Mouse (Mus musculus): ENCODE measurements around the gene Evi5l. TPM values are rescaled to one million over a fixed set of nuclear protein-coding genes. Genes with fewer than 3 reads are reported as not detected.

Evi5l gene
- 10 to 100 TPM; 12.1 to 12.3 TPM for total RNA-seq (2021)
- long read RNA-seq, experiment 1, partial matches to known transcripts: 1 of 9 reads
- long read RNA-seq, experiment 1, other reads (novel, unspliced or antisense): 5 of 9 reads
- long read RNA-seq, experiment 2, partial matches to known transcripts: 1 of 5 reads
- long read RNA-seq, experiment 2, other reads (novel, unspliced or antisense): 2 of 5 reads

- peak; percentile 98 to 99 for DNase-seq
- intact Hi-C loops (cut with DNase I): loop anchor here (5.0 kb wide), 2 partner anchors 71 to 161 kb away; partner anchors contain the start of genes Ccl25, Elavl1, Gm49320 and Map2k7
These were observed at the start of gene Evi5l for GRCm38 (mm10) chr8:4165852-4166751. Gene Evi5l, plus strand, starts transcription at chr8:4166567.

GRCm38 (mm10) chr8:4133798-4134197, 32.6 kb upstream of the Evi5l start, which contains the start of gene Cd209g:
Gene Cd209g, plus strand, starts transcription at chr8:4134098.
- intact Hi-C loops (cut with DNase I): no loop called here
- DNase-seq: no peak

DNA sequence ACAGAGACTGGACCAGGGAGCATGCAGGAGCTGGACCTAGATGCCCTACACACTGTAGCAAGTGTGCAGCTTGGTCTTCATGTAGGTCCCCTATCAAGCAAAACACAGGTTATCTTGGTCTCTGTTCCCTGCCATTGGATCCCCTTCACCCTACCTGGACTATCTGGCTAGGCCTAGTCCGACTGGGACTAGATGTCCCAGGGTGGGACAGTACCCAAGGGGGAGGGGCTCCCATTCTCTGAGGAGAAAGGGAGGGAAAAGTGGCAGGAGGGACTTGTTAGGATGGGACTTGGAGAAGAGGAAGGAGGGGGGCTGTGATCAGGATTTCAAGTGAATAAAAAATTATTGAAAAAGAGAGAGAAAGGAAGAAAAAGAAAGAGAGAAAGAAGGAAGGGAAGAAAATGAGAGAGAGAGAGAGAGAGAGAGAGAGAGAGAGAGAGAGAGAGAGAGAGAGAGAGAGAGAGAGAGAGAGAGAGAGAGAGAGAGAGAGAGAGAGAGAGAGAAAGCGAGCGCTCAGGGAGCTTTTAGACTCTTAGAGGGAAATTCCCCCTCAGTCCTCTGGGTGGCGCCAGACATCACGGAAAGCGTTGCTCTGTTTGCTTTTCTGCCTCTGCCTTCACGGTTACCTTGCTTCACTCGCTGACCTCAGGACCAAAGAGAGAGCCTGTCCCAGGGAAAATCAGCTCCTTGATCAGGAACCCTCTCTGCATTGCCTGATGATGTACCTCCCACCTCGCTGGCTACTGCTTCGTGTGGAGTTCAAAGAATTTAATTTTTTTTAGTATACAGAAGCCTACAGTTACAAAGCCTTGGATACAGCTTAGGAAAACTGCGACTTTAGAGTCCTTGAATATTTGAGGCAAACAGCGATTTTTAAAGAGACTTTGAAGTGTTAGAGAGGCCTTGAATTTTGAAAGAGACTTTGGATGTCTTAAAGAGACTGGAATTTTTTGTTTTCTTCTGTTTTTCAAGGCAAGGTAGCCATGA, 26.4 kb upstream of the Evi5l start:
- intact Hi-C loops (cut with DNase I): loop anchor here (5.0 to 10.0 kb wide), 4 partner anchors 117 to 447 kb away; partner anchors contain the start of gene Ctxn1

DNA sequence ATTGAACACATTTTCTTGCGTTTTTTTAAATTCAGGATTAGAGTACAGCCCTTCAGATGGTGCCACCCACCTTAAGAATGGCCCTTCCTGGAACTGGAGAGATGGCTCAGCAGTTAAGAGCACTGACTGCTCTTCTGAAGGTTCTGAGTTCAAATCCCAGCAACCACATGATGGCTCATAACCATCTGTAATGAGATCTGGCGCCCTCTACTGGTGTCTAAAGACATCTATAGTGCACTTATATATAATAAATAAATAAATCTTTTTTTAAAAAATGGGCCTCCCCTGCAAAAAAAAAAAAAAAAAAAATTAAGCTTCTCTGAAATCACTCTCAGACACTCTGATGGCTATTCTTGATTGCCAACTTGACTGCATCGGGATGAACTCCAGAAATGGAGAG, 24.6 kb upstream of the Evi5l start:
- DNase-seq: no peak
- intact Hi-C loops (cut with DNase I): loop anchor here (5.0 to 10.0 kb wide), 4 partner anchors 116 to 446 kb away; partner anchors contain the start of gene Ctxn1

More for the DNA sequence above, 26.4 kb upstream of the Evi5l start:
- peak; percentile 48 to 54 for DNase-seq

GRCm38 (mm10) chr8:4147272-4147671, 19.1 kb upstream of the Evi5l start:
- intact Hi-C loops (cut with DNase I): loop anchor here (10.0 kb wide), 1 partner anchor 238 kb away; no protein-coding TSS in a partner anchor
- DNase-seq: no peak

- intact Hi-C loops (cut with DNase I): no loop called here
- no peak for DNase-seq
These were observed 11.5 kb upstream of the Evi5l start for GRCm38 (mm10) chr8:4154878-4155277.

DNA sequence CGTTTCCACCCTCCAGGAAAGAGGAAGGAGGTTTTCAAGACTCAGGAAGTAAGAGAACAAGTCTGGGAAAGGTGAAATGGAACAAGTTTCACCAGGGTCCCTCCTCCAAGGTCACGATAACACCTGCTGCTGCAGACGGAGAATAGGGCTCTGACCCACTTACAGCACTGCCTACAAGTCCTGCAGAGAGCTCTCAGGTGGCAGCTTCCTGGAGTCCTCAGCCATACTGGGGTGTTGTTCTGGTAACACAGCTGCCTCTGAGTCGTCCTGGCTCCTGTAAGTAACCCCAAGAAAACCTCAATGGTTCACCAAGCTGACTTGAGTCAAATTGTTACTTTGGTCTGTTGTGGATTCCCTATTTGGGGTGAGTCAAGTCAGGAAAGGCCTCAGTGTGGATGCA, 3.6 kb upstream of the Evi5l start:
- intact Hi-C loops (cut with DNase I): no loop called here
- DNase-seq: no peak

DNA sequence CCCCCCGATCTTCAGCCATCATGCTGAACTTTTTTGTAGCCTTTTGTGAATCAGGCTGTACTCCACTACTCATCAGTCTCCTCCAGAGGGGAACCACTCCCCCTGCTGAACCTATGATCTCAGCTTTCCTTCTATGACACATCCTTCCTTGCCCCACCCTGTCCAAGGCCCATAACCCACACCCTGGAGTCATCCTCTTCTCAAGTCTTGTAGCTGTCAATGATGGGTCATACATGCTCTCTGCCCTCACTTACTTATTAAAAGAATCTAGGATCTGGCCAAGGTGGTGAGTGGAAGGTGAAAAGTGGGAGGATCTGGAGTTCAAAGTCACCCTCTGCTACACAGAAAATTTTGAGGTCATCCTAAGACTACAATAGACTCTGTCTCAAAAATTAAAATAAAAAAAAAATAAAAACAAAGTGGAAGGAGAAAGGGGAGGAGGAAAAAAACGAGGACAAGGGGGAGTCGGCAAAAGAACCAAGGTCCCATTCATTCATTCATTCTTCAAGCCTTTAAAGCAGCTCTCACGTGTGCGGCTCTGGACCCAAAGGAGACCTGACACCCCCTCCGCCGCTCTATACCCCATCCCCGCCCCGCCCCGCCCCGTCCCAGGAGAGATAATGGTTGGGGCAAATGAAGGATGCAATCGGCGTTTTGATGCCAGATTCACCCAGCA, 1.1 kb upstream of the Evi5l start:
- no peak for DNase-seq
- intact Hi-C loops (cut with DNase I): loop anchor here (5.0 kb wide), 2 partner anchors 72 to 162 kb away; partner anchors contain the start of genes Ccl25, Elavl1, Gm49320 and Map2k7

DNA sequence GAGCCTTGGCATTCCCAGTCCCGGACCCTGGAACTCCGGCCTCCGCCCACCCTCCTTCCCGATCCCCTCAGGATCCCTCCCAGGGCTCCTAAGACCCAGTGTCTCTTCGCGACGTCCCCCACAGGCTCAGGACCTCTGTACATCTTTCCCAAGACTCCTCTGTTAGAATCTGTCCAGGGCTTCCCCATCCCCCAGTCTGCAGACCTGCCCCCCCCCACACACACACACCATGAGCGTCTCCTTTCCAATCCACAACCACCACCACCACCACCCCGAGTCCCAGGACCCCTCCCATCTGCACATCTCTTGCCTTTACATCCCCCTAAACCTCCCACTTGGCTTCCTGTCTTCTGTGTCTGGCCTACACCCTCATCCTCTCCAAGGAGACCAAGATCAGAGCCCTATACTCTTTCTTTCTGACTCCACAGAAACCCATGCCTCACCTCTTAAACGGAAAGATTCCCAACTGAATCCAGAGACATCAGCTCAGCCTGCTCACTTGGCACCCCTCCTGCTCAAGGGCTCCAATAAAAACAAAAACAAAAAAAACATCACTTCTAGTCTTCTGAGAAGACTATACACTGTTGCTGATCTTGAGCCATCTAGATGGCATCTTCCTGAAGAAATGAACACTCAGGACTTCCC, 636 bp downstream of the Evi5l start:
- DNase-seq: no peak
- intact Hi-C loops (cut with DNase I): loop anchor here (5.0 kb wide), 2 partner anchors 70 to 160 kb away; partner anchors contain the start of genes Ccl25, Elavl1, Gm49320 and Map2k7

DNA sequence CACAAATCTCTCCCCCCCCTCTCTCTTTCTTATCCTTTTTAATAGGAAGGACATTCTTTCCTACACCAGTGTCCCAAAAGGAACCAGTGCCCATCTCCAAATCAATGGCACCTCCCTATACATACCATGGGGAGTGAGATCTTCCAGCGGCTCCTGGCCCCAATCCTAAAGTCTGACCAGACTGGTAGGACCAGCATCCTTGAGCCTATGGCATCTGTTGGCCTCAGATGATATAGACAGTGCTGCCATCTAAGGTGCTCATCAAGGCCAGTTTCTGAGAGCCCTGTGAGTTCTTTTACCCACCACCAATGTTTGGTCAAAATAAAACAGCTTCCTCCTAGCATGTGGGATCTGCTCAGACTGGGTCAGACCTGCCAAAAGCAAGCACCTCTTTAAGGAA, 1.6 kb downstream of the Evi5l start:
- no peak for DNase-seq
- intact Hi-C loops (cut with DNase I): loop anchor here (5.0 kb wide), 2 partner anchors 69 to 159 kb away; partner anchors contain the start of genes Ccl25, Elavl1, Gm49320 and Map2k7

DNA sequence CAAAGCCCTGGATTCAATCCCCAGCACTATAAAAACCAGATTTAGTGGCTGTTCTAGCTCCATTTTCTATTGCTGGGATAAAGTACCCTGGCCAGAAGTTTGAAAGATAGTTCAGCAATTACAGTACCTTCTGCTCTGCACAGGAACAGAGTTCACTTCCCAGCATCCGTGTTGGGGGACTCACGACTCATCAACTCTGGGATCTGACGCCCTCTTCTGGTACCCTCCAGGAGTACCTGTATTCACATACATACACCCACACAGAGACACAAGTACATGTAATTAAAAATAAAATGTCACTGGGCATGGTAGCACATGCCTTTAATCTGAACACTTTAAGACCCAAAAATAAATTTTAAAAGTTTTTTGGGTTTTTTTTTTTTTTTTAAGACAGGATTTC, 6.1 kb downstream of the Evi5l start:
- no peak for DNase-seq
- intact Hi-C loops (cut with DNase I): no loop called here

- no peak for DNase-seq
- intact Hi-C loops (cut with DNase I): no loop called here
These were observed 7.7 kb downstream of the Evi5l start for GRCm38 (mm10) chr8:4174018-4174417.

GRCm38 (mm10) chr8:4183409-4183808, 17.0 kb downstream of the Evi5l start:
- DNase-seq: no peak
- intact Hi-C loops (cut with DNase I): no loop called here

- intact Hi-C loops (cut with DNase I): no loop called here
- DNase-seq: no peak
These were observed 19.8 kb downstream of the Evi5l start for GRCm38 (mm10) chr8:4186151-4186550.

GRCm38 (mm10) chr8:4188605-4189004, 22.2 kb downstream of the Evi5l start:
- intact Hi-C loops (cut with DNase I): no loop called here
- DNase-seq: no peak

DNA sequence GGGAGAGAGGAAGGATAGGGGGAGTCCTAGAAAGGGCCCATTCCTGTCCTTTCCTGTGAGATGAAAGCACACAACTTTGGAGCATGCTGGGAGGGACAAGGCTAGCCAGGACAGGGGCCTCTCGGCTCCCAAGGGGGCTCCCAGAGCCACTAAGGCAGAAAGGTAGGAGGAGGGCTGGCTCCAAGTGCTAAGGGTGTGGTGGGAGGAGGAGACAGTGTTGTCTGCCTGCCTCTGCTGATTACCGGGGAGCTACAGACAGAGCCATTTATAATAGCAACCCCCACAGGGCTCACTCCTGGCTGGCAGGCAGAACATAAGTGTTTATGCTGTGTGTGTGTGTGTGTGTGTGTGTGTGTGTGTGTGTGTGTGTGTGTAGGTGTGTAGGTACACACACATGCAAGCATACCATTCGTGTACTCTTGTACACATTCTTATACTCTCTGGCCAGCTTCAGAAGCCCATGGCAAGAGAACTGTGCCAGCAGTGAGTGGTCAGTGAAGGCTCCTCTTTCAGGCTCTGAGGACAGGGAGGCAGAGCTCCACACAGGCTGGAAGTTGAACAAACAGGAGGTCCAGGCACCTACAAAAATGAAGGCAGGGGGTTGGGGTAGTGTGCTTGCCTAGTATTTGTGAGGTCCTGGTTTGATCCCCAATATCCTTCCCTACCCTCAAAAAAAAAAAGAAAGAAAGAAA, 22.8 kb downstream of the Evi5l start:
- DNase-seq: no peak
- intact Hi-C loops (cut with DNase I): no loop called here

DNA sequence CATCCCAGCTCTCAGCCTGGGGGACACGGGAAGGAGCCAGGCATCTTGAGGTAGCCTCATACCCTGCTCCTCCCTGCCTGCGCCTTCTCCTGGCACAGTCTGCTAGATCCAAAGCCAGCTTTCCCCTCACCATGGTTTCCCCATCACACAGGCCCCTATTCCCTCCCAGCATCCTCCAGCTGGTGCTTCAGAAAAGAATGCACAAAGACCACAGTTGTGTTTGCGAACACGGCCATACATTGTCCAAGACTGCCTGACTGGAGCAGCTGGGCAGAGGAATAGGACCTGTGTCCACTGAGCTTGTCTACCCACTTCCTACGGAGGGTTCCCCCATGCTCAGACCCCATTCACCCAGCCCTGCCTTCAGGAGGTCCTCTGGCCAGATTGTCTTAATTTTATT, 25.9 kb downstream of the Evi5l start:
- DNase-seq: no peak
- intact Hi-C loops (cut with DNase I): loop anchor here (2.0 to 5.0 kb wide), 3 partner anchors 42 to 325 kb away; no protein-coding TSS in a partner anchor

All from gastrocnemius, postnatal 36 days (tissue).